Mouse (Mus musculus): Measurements from ENCODE around the gene Clmn. TPM values are rescaled to one million over a fixed set of nuclear protein-coding genes. Genes with fewer than 3 reads are reported as not detected.

Gene Clmn
- total and polyA plus RNA-seq, 3 experiments = not detected

DNA sequence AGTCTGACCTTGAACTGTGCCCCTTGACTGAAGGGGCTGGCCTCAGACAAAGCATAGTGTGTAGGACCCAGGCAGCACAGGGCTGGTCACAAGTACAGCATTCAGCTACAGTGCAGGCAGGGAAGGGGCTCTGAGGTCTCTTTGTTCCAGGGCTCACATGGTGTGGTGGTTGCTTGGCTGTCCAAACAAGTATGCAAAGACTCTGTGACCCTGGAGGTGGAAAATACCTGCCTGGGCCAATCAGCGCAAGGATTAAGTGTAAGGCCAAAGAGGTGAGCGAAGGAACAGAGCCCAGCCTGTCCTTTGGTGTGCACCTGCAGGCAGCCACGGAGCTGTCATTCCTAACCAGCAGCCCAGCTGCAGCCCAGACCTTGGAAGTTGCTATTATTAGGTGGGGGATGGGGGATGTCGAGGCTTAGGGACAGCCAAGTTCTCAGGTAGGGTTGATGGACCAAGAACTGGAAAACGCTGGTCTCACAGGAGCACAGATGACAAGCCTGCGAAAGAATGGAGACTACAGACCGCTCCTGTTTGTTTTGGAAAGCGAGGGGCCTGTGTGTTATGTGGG is 32.3 kb upstream of the Clmn start:
- Histone ChIP-seq H3K36me3 (ENCODE audit: control insufficient read depth in 1 of 2, insufficient read depth in 2 of 2, low read length in 2 of 2) (no peaks in the 10 kb centered on the region), H3K9me3 (replicated peaks; ENCODE audit: insufficient read depth, low read length) (no peaks in the 10 kb centered on the region), H3K27ac (ENCODE audit: control insufficient read depth, low read depth, low read length) (no peak overlapping the region), H3K4me3 (ENCODE audit: control insufficient read depth in 1 of 2, insufficient read depth in 1 of 2, low read depth in 2 of 2, low read length in 2 of 2) (no peak overlapping the region), H3K4me1 (ENCODE audit: control insufficient read depth in 1 of 2, insufficient read depth in 2 of 2, low read length in 2 of 2) (no peaks in the 10 kb centered on the region; a peak in 1 of 4 replicates), H3K27me3 (ENCODE audit: control insufficient read depth in 1 of 2, insufficient read depth in 2 of 2, low read length in 2 of 2) (no peaks in the 10 kb centered on the region), H3K79me2 (ENCODE audit: control insufficient read depth, insufficient read depth, low read length, poor library complexity) (no peaks in the 10 kb centered on the region), H3K9ac (ENCODE audit: control insufficient read depth, low read depth, low read length, poor library complexity, severe bottlenecking) (no peak overlapping the region)
- no peak for DNase-seq (ENCODE audit: low read depth, low spot score)
- no peak for TF ChIP-seq ZKSCAN1 (IDR thresholded peaks at IDR 0.05; ENCODE audit: low read depth, low read length)
- TF ChIP-seq MAX (IDR thresholded peaks at IDR 0.05; ENCODE audit: low read length) = no peak
- no peak for TF ChIP-seq GATA1 (IDR thresholded peaks at IDR 0.05; ENCODE audit: low read depth, low read length)
- TF ChIP-seq CTCF (IDR thresholded peaks at IDR 0.05 in 2 of 3, conservative IDR thresholded peaks at IDR 0.05 in 1 of 3; ENCODE audit: control insufficient read depth in 1 of 3, insufficient read depth in 1 of 3, low read depth in 2 of 3, low read length in 3 of 3, poor library complexity in 1 of 3, severe bottlenecking in 1 of 3) = no peak
- no peak for TF ChIP-seq USF1 (IDR thresholded peaks at IDR 0.05; ENCODE audit: low read depth, low read length)
- TF ChIP-seq POLR2A (IDR thresholded peaks at IDR 0.05; ENCODE audit: control insufficient read depth in 1 of 2, insufficient read depth in 1 of 2, low read depth in 1 of 2, low read length in 2 of 2, poor library complexity in 1 of 2) = no peak
- no peak for TF ChIP-seq MYC (IDR thresholded peaks at IDR 0.05; ENCODE audit: low read depth, low read length)
- no peak for TF ChIP-seq HCFC1 (IDR thresholded peaks at IDR 0.05; ENCODE audit: low read depth, low read length)
- TF ChIP-seq NRF1 (IDR thresholded peaks at IDR 0.05; ENCODE audit: insufficient read depth, low read depth, low read length, poor library complexity, severe bottlenecking) = no peak
- no peak for TF ChIP-seq ZMIZ1 (IDR thresholded peaks at IDR 0.05; ENCODE audit: low read depth, low read length)
- no peak for TF ChIP-seq MAFK (IDR thresholded peaks at IDR 0.05; ENCODE audit: borderline replicate concordance, low read depth, low read length)
- TF ChIP-seq SIN3A (IDR thresholded peaks at IDR 0.05; ENCODE audit: low read length) = no peak
- TF ChIP-seq ETS1 (IDR thresholded peaks at IDR 0.05; ENCODE audit: low read depth, low read length) = no peak
- TF ChIP-seq CHD2 (IDR thresholded peaks at IDR 0.05; ENCODE audit: low read length) = no peak
- TF ChIP-seq SMC3 (IDR thresholded peaks at IDR 0.05; ENCODE audit: low read depth, low read length) = no peak
- TF ChIP-seq TBP (IDR thresholded peaks at IDR 0.05; ENCODE audit: low read depth, low read length) = no peak

DNA sequence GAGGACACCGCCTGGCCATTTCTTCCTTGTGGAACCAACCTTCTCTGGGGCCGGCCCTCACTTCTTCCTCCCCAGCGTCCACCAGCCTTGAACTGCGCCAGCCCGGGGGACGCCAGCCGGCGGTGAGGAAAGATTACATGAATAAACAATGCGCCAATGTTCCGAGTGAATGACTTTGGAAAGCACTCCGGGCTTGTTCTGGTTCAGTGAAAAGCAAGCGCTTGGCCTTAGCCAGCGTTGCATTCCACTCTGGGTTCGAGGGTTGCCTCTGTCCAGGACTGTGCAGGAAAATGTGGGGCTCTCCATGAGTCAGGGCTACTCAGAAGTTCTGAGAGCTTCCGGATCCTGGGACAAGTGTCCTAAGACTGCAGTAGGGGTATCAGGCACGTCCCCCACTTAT is 31.8 kb upstream of the Clmn start:
- DNase-seq (ENCODE audit: low read depth, low spot score) = no peak
- Histone ChIP-seq H3K4me3 (ENCODE audit: control insufficient read depth in 1 of 2, insufficient read depth in 1 of 2, low read depth in 2 of 2, low read length in 2 of 2) (no peak overlapping the region), H3K79me2 (ENCODE audit: control insufficient read depth, insufficient read depth, low read length, poor library complexity) (no peaks in the 10 kb centered on the region), H3K4me1 (ENCODE audit: control insufficient read depth in 1 of 2, insufficient read depth in 2 of 2, low read length in 2 of 2) (no peaks in the 10 kb centered on the region; a peak in 1 of 4 replicates), H3K9me3 (replicated peaks; ENCODE audit: insufficient read depth, low read length) (no peaks in the 10 kb centered on the region), H3K27me3 (ENCODE audit: control insufficient read depth in 1 of 2, insufficient read depth in 2 of 2, low read length in 2 of 2) (no peaks in the 10 kb centered on the region), H3K9ac (ENCODE audit: control insufficient read depth, low read depth, low read length, poor library complexity, severe bottlenecking) (no peak overlapping the region), H3K27ac (ENCODE audit: control insufficient read depth, low read depth, low read length) (no peak overlapping the region), H3K36me3 (ENCODE audit: control insufficient read depth in 1 of 2, insufficient read depth in 2 of 2, low read length in 2 of 2) (no peaks in the 10 kb centered on the region)
- no peak for TF ChIP-seq MAFK (IDR thresholded peaks at IDR 0.05; ENCODE audit: borderline replicate concordance, low read depth, low read length)
- no peak for TF ChIP-seq NRF1 (IDR thresholded peaks at IDR 0.05; ENCODE audit: insufficient read depth, low read depth, low read length, poor library complexity, severe bottlenecking)
- no peak for TF ChIP-seq ELF1 (IDR thresholded peaks at IDR 0.05; ENCODE audit: low read depth, low read length)
- no peak for TF ChIP-seq NELFE (IDR thresholded peaks at IDR 0.05; ENCODE audit: low read depth, low read length)
- TF ChIP-seq CTCF (IDR thresholded peaks at IDR 0.05 in 2 of 3, conservative IDR thresholded peaks at IDR 0.05 in 1 of 3; ENCODE audit: control insufficient read depth in 1 of 3, insufficient read depth in 1 of 3, low read depth in 2 of 3, low read length in 3 of 3, poor library complexity in 1 of 3, severe bottlenecking in 1 of 3) = no peak
- no peak for TF ChIP-seq KAT2A (conservative IDR thresholded peaks at IDR 0.05; ENCODE audit: low read depth, low read length)
- TF ChIP-seq USF1 (IDR thresholded peaks at IDR 0.05; ENCODE audit: low read depth, low read length) = no peak
- TF ChIP-seq ZKSCAN1 (IDR thresholded peaks at IDR 0.05; ENCODE audit: low read depth, low read length) = no peak
- no peak for TF ChIP-seq MYC (IDR thresholded peaks at IDR 0.05; ENCODE audit: low read depth, low read length)
- TF ChIP-seq TAL1 (IDR thresholded peaks at IDR 0.05; ENCODE audit: low read length) = no peak
- no peak for TF ChIP-seq MAZ (IDR thresholded peaks at IDR 0.05; ENCODE audit: low read depth, low read length)
- TF ChIP-seq MXI1 (IDR thresholded peaks at IDR 0.05; ENCODE audit: low read depth, low read length) = no peak
- TF ChIP-seq POLR2A (IDR thresholded peaks at IDR 0.05; ENCODE audit: control insufficient read depth in 1 of 2, insufficient read depth in 1 of 2, low read depth in 1 of 2, low read length in 2 of 2, poor library complexity in 1 of 2) = no peak
- no peak for TF ChIP-seq SIN3A (IDR thresholded peaks at IDR 0.05; ENCODE audit: low read length)
- no peak for TF ChIP-seq UBTF (IDR thresholded peaks at IDR 0.05; ENCODE audit: borderline replicate concordance, insufficient read depth, low read depth, low read length)
- TF ChIP-seq BHLHE40 (IDR thresholded peaks at IDR 0.05; ENCODE audit: borderline replicate concordance, low read depth, low read length) = no peak
- TF ChIP-seq ZMIZ1 (IDR thresholded peaks at IDR 0.05; ENCODE audit: low read depth, low read length) = no peak
